Mouse (Mus musculus) frontal cortex, postnatal 10 days (tissue): ENCODE results near the gene Psme2.
A peak's percentile ranks its signal among the peaks of the same experiment; 100 is the strongest.

ENCODE experiments used
- DNase-seq, 2 experiments: peaks; one replicate each; pipeline ENCODE4 v3.0.0; 2022; ENCODE audit warnings: low spot score in 2 of 2, mixed read lengths in 1 of 2

Psme2 gene

DNA sequence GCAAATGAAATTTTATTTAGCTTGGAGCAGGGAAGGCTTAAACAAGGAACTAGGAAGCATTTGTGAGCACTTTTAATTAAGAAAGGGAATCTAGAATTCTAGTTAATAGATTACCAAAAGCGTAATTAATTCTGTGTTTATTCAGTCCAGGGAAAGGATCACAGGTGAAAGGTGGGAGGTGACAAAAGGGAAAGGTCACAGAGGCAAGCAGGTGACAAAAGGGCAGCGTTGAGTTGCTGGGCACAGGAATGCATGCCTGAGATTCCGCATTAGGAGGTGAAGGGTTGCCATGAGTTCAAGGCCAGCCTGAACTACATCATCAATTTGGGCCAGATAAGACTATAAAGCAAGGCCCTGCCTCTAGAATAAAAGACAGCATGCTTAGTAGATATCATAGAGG is 23.4 kb downstream of the Psme2 start:
- no peak for DNase-seq

GRCm38 (mm10) chr14:55565748-55566147 is 25.2 kb downstream of the Psme2 start:
- no peak for DNase-seq

- DNase-seq = no peak
These were observed 27.7 kb downstream of the Psme2 start for GRCm38 (mm10) chr14:55563249-55563648.

DNA sequence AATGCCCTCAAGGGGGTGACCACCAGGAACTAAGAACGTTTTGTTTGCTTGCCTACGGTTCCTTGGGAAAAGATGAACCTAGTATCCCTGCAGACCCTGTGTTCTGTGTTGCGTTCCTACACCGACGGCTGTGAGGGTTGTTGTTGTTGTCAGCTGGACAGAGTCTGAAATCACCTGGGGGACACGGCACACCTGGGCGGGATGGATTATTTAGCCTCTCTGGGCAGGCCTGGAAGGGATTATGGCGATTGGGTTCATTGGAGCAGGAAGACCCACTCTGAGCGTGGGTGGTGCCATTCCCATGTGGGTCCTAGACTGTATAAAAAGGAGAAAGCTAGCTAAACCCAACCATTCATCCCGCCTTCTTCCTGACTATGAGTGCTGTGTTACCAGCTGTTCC is 29.1 kb downstream of the Psme2 start:
- no peak for DNase-seq

DNA sequence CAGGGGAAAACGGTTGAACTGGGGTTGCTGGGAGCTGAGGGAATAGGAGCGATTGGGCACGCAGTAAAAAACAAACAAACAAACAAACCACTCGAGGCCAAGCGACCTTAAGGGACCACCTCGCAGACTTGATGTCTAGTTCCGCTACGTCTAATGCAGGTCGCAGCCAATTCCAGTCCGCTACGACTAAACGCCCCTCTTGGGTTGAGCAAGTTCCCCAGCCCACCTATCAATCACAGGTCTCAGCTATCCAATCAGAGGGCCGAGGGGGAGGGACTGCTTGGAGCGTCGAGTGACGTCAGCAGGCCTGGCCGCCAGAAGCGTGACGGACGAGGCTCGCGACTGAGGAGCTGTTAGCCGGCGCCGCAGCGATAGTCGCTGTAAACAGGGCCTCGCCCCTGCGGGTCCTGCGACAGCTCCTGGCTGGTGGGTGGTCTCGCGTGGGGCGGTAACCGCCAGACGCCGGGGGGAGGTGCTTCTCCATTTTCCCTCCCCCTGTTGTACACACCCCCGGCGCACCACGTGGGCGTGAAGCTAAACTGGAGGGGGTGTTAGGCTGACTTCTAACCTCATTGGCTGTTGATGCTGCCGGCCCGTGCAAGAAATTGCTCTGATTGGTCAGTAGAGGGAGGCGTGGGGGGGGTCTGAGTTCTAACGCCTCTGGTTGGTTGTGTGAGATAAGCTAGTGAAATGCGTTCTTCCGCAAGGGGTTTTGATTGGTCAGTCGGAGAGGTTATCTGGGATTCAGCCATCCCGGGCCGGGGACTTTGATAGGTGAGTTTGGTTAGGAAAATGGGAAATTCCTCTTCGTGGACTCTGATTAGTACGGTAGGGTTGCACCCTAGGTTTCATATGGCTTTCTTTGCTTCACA is 30.5 kb downstream of the Psme2 start, which contains the start of gene A730061H03Rik:
A730061H03Rik (minus strand) TSS at position 205 of the 872 bp plus-strand sequence.
- DNase-seq = peak; percentile 97 to 100

GRCm38 (mm10) chr14:55559799-55560201 is 31.1 kb downstream of the Psme2 start, which contains the start of gene Dcaf11:
Gene Dcaf11 (plus strand): TSS chr14:55560006.
- DNase-seq = peak; percentile 85 to 88

DNA sequence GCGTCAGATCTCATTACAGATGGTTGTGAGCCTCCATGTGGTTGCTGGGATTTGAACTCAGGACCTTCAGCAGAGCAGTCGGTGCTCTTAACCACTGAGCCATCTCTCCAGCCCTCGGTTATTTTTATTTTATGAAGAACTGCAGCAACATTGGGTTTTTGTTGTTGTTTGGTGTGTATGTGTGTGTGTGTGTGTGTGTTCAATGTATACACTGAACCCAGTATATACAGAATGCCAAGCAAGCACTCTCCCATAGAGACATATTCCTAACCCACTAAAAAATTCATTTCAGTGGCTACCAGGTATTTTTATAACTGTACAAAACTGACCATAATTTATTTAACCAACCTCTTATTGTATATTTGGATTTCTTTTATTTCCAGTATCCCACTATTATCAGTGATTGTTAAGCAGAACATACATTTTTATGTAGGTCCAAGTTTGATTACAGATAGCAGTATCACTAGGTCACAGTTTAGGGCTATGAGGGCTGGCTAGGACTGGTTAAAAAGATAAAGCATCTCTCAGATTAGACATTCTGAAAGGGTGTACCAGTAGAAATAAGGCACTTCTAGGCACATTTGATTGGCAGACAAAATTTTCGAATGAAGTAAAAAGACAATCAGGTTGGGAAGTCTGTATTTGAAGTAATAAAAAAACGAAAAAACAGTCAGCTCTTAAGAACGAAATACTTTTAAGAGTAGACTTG is 32.0 kb downstream of the Psme2 start:
- no peak for DNase-seq

DNA sequence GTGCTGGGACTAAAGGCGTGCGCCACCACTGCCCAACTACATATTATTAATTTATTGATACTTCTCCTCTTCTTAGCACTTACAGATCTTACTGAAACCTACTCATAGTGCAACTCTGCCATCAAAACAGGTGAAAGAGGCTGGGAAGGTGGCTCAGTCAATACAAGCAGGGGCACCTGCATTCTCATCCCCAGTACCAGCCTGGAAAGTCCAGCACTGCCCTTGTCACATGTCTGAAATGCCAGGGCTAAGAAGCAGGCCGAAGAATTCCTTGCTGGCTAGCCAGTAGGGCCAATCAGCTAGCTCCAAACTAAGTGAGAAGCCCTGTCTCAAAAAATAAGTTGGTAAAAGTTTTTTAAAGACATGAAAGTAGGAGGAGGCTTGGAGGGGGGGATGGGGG is 33.3 kb downstream of the Psme2 start:
- no peak for DNase-seq

DNA sequence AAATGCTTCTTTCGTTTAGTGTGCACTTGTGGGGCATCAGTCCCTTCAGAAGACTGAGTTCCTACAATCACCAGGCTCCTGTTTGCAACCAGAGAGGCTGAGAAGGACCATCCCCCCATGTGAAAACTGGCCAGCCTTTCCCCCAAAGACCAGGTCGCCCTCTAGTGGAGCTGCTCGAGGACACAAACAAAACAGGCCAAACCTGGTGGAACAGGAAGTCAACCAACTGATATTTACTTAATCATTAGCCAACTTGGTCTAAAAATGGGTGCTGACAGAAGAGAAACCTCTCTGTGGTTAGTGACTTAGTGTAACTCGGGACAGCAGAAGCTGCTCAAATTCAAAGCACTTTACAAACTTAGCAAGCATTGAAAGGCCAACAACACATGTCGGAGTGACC is 33.9 kb downstream of the Psme2 start:
- DNase-seq = peak in 1 of 2 experiments; percentile 66

- no peak for DNase-seq
These were observed 35.1 kb downstream of the Psme2 start for GRCm38 (mm10) chr14:55555788-55556187.

DNA sequence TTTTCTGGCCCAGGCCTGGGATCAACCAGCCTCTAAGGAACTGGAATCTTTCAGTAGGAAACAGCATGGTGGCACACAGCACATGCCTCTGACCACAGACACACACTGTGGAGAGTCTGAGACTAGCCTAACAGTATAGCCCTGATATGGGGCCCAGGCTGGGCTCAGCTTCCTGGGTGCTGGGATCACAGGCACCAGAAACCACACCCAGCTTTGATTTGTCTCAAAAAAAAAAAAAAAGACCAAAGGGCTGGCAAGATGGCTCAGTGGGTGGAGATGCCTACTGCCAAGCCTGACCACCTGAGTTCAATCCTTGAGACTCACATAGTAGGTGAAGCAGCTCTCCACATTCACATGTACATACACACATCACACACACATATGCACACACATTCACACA is 36.3 kb downstream of the Psme2 start:
- no peak for DNase-seq

DNA sequence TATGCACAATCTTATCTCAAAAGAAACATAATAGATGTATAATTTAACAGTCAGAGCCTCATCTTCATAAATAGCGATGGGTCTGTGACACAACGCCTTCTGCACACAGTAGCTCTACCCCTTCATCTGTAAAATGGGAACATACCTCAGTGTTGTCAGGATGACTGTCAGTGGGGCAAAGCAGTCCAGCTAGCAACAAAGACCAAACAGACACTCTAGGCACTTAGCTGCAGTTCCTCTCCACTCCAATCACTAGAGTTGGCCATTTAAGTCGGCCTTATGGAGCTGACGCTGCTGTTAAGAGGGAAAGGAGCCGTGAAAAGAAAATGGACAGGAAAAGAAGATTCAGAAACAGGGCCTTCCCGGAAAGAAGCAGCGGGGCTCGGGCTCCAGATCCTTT is 39.1 kb downstream of the Psme2 start:
- no peak for DNase-seq

DNA sequence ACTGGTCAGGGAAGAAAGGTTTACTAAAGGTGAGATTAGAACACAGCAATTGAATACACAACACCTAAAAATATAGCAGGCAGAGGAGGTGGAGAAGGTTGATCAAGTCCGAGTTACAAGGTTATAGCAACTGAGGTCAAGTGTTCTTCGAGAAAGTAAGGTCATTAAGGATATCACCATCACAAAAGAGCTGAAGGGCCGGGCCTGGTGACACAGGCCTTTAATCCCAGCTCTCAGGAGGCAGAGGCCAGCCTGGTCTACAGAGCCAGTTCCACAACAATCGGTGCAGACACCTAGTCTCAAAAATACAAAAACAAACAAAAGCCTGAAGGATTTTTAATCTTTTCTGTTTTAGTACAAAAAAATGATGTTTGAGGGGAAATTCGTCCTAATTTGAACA is 39.6 kb downstream of the Psme2 start:
- DNase-seq = no peak

- no peak for DNase-seq
These were observed 40.7 kb downstream of the Psme2 start for GRCm38 (mm10) chr14:55550191-55550590.

- no peak for DNase-seq
These were observed 46.6 kb downstream of the Psme2 start for GRCm38 (mm10) chr14:55544334-55544733.

GRCm38 (mm10) chr14:55542268-55542667 is 48.6 kb downstream of the Psme2 start:
- no peak for DNase-seq

- peak; percentile 61 to 74 for DNase-seq
These were observed 50.1 kb downstream of the Psme2 start for GRCm38 (mm10) chr14:55540787-55541321.

DNA sequence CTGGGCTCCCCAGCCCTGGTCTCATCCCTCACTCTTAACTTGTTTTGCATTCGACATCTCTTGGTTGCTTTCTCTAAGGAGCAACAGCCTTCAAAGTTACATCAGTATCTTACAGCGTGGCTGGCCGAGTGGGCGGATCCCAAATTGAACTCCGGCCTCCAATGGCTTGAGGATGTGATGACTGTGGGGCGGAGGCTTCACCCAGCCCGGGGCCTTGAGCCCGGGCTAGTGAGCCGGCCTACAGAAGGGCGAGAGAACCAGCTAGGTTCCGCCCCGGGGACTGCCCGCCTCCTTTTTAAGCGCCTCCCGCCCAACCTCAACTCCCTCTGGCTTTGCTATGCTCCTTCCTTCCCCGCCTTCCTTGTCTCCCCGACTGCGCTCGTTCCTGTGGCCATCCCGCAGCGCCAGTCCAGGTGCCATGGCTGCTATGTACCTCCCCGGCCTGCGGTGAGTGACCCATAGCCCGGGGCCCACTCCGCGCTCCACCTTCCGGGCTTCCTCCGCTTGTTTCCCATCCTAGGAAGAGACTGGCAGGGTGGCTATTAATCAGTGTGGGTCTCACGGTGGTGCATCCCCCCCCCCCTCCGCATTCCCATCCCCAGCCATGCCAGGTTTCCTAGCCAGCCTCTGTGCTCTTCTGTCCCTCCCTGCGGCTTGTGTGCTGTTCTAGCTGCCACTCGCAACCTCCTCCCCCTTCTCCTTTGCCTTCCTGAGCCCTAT is 50.7 kb downstream of the Psme2 start, which contains the start of gene Pck2:
Pck2 (plus strand) TSS at position 200 of the 720 bp plus-strand sequence.
- peak; percentile 64 to 71 for DNase-seq
